Mouse (Mus musculus) cerebellum, postnatal 4 days (tissue): ENCODE measurements around the gene Mrgpra2a.
"Not testable (repeated sequence)": the region's sequence is repeated elsewhere in the genome, so short reads cannot be mapped to it uniquely, and the experiment has no call there.

Source experiments
- DNase-seq, 2 experiments: peaks; one replicate each; pipeline ENCODE4 v3.0.0; 2022; ENCODE audit warnings: low spot score in 2 of 2, mixed read lengths in 1 of 2

Gene Mrgpra2a

DNA sequence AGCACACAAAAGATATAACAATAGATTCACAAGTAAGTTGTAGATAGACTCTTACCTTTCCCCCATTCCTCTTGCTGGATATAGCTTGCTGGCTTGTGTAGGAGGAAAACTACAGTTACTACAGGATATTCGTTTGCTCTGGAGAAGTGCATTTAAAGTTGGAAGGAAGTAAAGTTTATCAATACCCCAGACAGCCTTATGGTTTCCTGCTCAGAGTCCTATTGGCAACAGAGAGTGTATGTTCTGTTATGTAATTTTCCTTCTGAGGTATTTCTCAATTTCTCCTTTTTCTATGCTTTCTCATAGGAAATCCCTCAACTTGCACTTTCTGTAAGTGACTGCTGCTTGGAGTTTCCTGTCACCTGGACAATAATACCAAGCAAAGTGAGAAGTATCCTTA, at the start of gene Mrgpra2a:
Gene Mrgpra2a (minus strand): TSS at position 125 of the 400 bp plus-strand sequence.
- DNase-seq, result not testable (repeated sequence)

DNA sequence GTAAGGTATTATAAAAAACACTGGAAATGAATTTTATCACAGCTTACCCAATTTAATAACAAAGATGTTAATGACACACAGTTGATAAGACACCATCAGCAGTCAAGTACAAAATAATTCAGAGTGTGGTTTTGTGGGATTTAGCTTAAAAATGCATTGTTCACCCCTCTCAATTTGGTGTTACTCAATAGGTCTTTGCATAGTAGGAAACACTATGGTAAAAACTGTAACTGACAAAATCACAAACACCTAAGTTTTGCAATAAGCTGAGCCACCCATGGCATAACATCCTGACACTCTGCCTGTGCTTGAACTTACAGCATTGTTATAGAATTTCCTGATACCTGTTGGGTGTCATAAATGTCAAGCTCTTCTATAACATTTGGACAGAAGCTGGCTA, 39.3 kb upstream of the Mrgpra2a start:
- DNase-seq, result not testable (repeated sequence)

DNA sequence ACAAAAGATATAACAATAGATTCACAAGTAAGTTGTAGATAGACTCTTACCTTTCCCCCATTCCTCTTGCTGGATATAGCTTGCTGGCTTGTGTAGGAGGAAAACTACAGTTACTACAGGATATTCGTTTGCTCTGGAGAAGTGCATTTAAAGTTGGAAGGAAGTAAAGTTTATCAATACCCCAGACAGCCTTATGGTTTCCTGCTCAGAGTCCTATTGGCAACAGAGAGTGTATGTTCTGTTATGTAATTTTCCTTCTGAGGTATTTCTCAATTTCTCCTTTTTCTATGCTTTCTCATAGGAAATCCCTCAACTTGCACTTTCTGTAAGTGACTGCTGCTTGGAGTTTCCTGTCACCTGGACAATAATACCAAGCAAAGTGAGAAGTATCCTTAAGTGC, 37.5 kb upstream of the Mrgpra2a start:
- not testable (repeated sequence) for DNase-seq

- DNase-seq, result not testable (repeated sequence)
Observed at GRCm38 (mm10) chr7:47483181-47483580, 31.2 kb upstream of the Mrgpra2a start.

GRCm38 (mm10) chr7:47473904-47474303, 22.0 kb upstream of the Mrgpra2a start:
- DNase-seq, result not testable (repeated sequence)

GRCm38 (mm10) chr7:47465278-47465981, 13.5 kb upstream of the Mrgpra2a start:
- not testable (repeated sequence) for DNase-seq

GRCm38 (mm10) chr7:47445729-47446128, 6.2 kb downstream of the Mrgpra2a start:
- DNase-seq, result not testable (repeated sequence)

DNA sequence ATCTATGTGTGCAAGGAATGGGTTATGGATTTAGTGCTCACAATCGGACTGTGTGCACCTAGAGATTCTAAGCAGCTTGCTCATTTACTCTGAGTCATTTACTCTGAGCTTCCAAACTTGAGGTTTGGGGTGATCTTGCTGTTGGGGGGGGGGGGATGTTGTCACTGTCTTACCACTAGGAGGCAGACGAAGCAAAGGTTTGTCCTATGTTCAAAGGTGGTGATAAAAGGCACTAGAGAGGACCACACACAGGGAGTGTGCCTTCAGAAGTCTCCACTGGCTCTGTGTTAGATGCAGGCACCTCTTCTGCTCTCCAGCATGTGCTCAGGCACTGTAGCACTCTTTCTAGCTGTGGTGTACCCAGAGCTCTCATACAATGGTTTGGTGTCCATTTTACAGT, 15.5 kb downstream of the Mrgpra2a start:
- not testable (repeated sequence) for DNase-seq

GRCm38 (mm10) chr7:47427815-47428508, 24.0 kb downstream of the Mrgpra2a start:
- DNase-seq, result not testable (repeated sequence)

DNA sequence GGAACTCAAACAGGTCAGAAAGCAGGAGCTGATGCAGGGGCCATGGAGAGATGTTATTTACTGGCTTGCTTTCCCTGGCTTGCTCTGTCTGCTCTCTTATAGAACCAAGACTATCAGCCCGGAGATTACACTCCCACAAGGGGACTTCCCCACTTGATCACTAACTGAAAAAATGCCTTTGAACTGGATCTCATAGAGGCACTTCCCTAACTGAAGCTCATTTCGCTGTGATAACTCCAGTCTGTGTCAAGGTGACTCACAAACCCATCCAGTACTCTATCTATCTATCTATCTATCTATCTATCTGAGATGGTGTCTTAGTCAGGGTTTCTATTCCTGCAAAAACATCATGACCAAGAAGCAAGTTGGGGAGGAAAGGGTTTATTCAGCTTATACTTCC, 41.3 kb downstream of the Mrgpra2a start:
- DNase-seq, result no peak

DNA sequence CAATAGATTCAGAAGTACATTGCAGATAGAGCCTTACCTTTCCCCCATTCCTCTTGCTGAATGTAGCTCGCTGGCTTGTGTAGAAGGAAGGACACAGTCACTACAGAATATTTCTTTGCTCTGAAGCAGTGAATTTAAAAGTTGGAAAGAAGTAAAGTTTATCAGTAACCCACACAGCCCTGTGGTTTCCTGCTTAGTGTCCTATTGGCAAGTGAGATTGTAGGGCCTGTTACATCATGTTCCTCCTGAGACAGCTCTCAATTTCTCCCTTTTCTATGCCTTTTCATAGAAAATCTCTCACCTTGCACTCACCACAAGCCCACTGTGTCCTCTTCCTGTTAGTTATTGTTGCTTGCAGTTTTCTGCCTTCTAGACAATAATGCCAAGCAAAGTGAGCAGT, 42.4 kb downstream of the Mrgpra2a start:
- DNase-seq, result no peak

- no peak for DNase-seq
Observed at GRCm38 (mm10) chr7:47401125-47401524, 50.8 kb downstream of the Mrgpra2a start.
